1 mouse cellular context compared by ENCODE assay signal in the genomic region with DNA sequence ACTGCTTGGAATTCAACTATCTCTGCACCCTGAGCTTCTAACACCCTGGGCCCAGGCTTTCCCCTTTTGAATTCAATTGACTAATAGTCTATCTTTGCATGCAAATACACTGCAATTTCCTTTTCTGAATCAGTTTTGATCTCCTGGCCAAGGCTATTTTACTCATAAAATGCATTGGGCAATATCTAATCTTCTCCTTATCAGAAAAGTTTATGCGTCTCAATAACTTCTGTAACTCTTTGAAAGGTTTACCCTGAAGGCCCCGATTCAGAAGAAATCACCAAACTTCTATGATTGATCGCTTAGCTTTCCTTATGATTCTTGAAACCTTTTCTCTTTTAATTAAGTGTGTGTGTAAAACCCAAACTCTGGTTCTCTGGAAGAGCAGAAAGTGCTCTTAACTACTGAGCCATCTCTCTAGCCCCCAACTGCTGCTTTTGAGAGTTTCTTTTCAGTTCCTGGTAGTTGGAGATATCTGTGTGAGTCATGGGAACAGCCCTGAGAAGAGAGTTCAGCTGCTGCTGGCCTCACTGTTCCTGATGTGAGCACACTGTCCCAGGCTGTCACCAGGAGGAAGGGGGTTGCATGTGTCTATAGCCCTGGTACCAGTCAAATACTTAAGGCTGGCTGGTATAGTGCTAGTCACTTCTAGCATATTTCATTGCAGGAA.
TF ChIP-seq lines count a peak whose summit lies in the region.

No protein-coding gene starts in this region.

TF ChIP-seq in MEL, 35 proteins besides CTCF, POLR2A, EP300 and RAD21 (continued from another document):
- TF ChIP-seq ZKSCAN1 (IDR thresholded peaks at IDR 0.05; ENCODE audit: low read depth, low read length) (no peak), MYB (IDR thresholded peaks at IDR 0.05; ENCODE audit: low read depth, low read length) (peak; percentile 55; the same call in 1 of the 2 replicates), MAFK (IDR thresholded peaks at IDR 0.05; ENCODE audit: borderline replicate concordance, low read depth, low read length) (no peak), ETS1 (IDR thresholded peaks at IDR 0.05; ENCODE audit: low read depth, low read length) (peak; percentile 68; the same call in 1 of the 2 replicates), CHD1 (IDR thresholded peaks at IDR 0.05; ENCODE audit: low read depth, low read length) (no peak), ZC3H11A (IDR thresholded peaks at IDR 0.05; ENCODE audit: low read depth, low read length) (no peak), USF1 (IDR thresholded peaks at IDR 0.05; ENCODE audit: low read depth, low read length) (no peak), UBTF (IDR thresholded peaks at IDR 0.05; ENCODE audit: borderline replicate concordance, insufficient read depth, low read depth, low read length) (no peak), USF2 (IDR thresholded peaks at IDR 0.05; ENCODE audit: borderline replicate concordance in 1 of 2, insufficient read depth in 1 of 2, low read depth in 1 of 2, low read length in 2 of 2) (no peak), GATA1 (IDR thresholded peaks at IDR 0.05; ENCODE audit: low read depth, low read length) (peak; percentile 65), SMC3 (IDR thresholded peaks at IDR 0.05; ENCODE audit: low read depth, low read length) (no peak)
TF ChIP-seq in MEL: peak in this region for 8.
